Mouse (Mus musculus) megakaryocyte, embryonic 14.5 days (primary cell): ENCODE results near the gene Lama5.

Source experiments
- FLI1 ChIP-seq: IDR thresholded peaks from 2 replicates; pipeline ENCODE4 v1.6.1; 2012; ENCODE audit warnings: low read length, inconsistent platforms, mixed read lengths
- GATA1 ChIP-seq: IDR thresholded peaks from 3 replicates; pipeline ENCODE4 v1.6.1; 2012; ENCODE audit warnings: mixed read lengths, low read length, inconsistent platforms, borderline replicate concordance

DNA sequence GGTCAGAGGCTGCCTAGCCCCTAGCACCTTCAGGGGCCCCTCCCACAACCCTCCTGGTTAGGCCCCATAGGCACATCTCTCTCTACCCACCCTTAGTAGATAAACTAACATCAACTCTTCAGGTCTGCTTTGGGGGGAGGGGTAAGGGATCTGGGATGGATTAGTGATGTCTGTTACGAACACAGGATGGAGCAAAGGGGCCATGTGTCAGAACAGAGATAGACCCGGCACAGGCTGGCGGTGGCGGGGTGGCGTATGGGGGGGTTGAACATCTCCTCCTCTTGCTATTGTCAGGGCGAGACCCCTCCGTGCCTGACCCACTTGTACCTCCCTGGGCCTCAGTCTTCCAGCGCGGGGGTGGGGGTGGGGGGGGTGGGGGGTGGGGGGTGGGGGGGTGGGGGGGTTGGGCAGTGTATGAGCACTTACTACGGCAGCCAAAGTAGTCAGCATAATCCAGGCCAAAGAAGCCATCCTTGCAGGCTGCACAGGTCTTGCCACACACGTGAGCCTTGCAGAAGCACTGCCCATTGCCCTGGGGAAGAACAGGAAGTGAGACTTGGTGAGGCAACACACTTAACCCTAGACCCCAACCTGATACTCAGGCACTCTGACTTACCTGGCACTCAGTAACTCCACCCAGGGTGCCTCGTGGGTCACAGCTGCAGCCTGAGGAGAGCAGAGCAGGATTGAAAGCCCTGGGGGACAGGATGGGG, 28.9 kb downstream of the Lama5 start:
- TF ChIP-seq GATA1 (no peak), FLI1 (no peak)
